Mouse (Mus musculus) neural tube, embryonic 15.5 days (tissue): ENCODE measurements around the gene Ociad2. TPM values are rescaled to one million over a fixed set of nuclear protein-coding genes. Genes with fewer than 3 reads are reported as not detected.

Experiments
- ATAC-seq: fragments of 200-750 bp; cut with Nextera tagmentation; 2 replicates; pipeline ENCODE4 v1.8.0; 2017; ENCODE audit warnings: mild to moderate bottlenecking, moderate TSS enrichment, moderate library complexity; ENCODE audit not compliant: low FRiP score
- H3K27ac ChIP-seq: fragments of 300-500 bp; sonication (generic); replicated peaks from 2 replicates; pipeline ENCODE4 v1.5.1; 2015; ENCODE audit warnings: mild to moderate bottlenecking, inconsistent platforms
- H3K27me3 ChIP-seq: fragments of 300-500 bp; sonication (generic); replicated peaks from 2 replicates; pipeline ENCODE4 v1.6.1; 2015; ENCODE audit warnings: inconsistent platforms
- H3K36me3 ChIP-seq: fragments of 300-500 bp; sonication (generic); 2 replicates; pipeline ENCODE4 v1.6.1; 2015; ENCODE audit warnings: inconsistent platforms
- H3K4me1 ChIP-seq: fragments of 300-500 bp; sonication (generic); 2 replicates; pipeline ENCODE4 v1.6.1; 2015; ENCODE audit warnings: inconsistent platforms
- H3K4me2 ChIP-seq: fragments of 300-500 bp; sonication (generic); 2 replicates; pipeline ENCODE4 v1.6.1; 2015; ENCODE audit warnings: inconsistent platforms, mild to moderate bottlenecking, moderate library complexity
- H3K4me3 ChIP-seq: fragments of 300-500 bp; sonication (generic); replicated peaks from 2 replicates; pipeline ENCODE4 v1.5.1; 2015; ENCODE audit warnings: mild to moderate bottlenecking, inconsistent platforms
- H3K9ac ChIP-seq: fragments of 300-500 bp; sonication (generic); replicated peaks from 2 replicates; pipeline ENCODE4 v1.6.1; 2015; ENCODE audit warnings: mild to moderate bottlenecking, inconsistent platforms
- H3K9me3 ChIP-seq: fragments of 300-500 bp; sonication (generic); replicated peaks from 2 replicates; pipeline ENCODE4 v1.6.1; 2016; ENCODE audit warnings: inconsistent platforms
- WGBS: fragments of 180-500 bp; shearing (Covaris S2); methylation state at CpG from one replicate; pipeline ENCODE4 v1.1.7; 2015; ENCODE audit warnings: mixed read lengths; 5-methylcytosine and 5-hydroxymethylcytosine counted together
- polyA plus RNA-seq: library from polyadenylated mRNA; unstranded; fragments of >200 nt; fragmentation: Nextera tagmentation; extraction: Ambion mirVana; gene quantifications from 2 replicates; pipeline ENCODE4 v1.2.1, GENCODE M21; 2015

Ociad2 gene
- 25.4 and 35.8 TPM in 2 replicates for polyA plus RNA-seq

GRCm38 (mm10) chr5:73340723-73341235 lies at the start of gene Ociad2:
Gene Ociad2, minus strand, starts transcription at chr5:73341028.
- Histone ChIP-seq H3K36me3 (no peaks in the 10 kb centered on the region), H3K4me3 (no peak within 1 kb of the TSS), H3K27me3 (no peaks in the 10 kb centered on the region), H3K9ac (no peak within 1 kb of the TSS), H3K4me1 (peaks cover 15% of the 10 kb centered on the region), H3K4me2 (no peak within 1 kb of the TSS), H3K9me3 (no peaks in the 10 kb centered on the region), H3K27ac (no peak within 1 kb of the TSS)
- WGBS, result 79% methylated on average over 8 of the region's 8 CpGs
- no peak for ATAC-seq

DNA sequence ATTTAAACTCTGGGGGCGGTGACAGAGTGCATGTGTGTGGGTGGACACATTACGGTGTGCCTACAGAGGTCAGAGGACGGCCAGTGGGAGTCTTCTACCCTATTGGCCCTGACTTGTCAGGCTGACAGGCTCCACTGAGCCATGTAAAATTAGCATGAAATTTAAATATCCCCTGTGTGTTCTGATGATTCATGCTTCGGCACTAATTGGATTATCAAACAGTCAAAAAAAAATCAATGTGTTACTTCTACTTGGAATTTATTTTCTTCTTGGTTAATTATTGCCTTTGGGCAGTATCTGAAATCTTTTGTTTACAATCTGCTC lies 42.8 kb upstream of the Ociad2 start:
- peaks cover 12% of the 10 kb centered on the region for H3K27me3 ChIP-seq
- no peak for ATAC-seq
- no peak overlapping the region for H3K4me3 ChIP-seq
- H3K9ac ChIP-seq, result no peak overlapping the region
- no peaks in the 10 kb centered on the region for H3K4me1 ChIP-seq
- H3K4me2 ChIP-seq, result no peak overlapping the region
- no peak overlapping the region for H3K27ac ChIP-seq
- WGBS, result 21% methylated on average over 4 of the region's 4 CpGs
- H3K36me3 ChIP-seq, result no peaks in the 10 kb centered on the region
- H3K9me3 ChIP-seq, result no peaks in the 10 kb centered on the region

DNA sequence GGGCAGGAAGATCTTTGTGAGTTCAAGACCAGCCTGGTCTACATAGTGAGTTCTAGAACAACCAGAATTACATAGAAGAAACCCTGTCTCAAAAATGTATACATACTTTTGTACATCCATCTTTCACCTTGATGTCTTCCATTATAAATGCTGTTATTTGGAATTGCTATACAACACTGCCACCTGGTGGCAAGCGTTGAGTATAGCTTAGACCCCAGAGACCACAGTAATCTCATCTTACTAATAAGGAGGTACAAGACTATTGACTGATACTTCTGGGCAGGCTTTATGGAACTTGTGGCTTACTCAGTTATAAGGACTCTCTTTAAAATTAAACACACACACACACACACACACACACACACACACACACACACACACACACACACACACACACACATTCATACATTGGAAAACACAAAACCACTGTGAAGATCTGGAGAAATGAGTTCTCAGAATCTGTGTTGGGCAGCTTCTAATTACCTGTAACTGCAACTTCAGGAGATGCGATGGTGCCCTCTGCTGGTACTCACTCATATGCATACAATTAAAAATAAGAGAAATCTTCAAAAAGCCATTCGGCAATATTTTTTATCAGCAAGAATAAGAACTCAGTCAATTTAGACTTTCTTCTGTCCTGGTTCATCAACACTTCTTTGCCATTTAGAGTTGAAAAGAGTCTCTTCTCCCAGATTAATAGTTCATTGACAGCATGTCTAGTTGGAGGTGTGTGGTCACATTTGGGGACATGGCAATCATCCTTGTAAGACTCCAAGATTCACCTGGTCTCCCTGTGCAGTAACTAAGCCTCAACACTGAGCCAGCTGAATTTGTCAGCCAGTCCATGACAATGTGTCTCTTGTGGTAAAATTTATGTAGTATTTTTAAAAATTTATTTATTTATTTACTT lies 42.2 kb upstream of the Ociad2 start:
- Histone ChIP-seq H3K9ac (no peak overlapping the region), H3K4me2 (no peak overlapping the region), H3K27ac (no peak overlapping the region), H3K36me3 (no peaks in the 10 kb centered on the region), H3K9me3 (no peaks in the 10 kb centered on the region), H3K27me3 (peaks cover 12% of the 10 kb centered on the region), H3K4me1 (no peaks in the 10 kb centered on the region), H3K4me3 (no peak overlapping the region)
- WGBS, result 34% methylated on average over 3 of the region's 3 CpGs
- ATAC-seq, result no peak; the same call in 1 of the 2 replicates

- H3K27me3 ChIP-seq, result peaks cover 12% of the 10 kb centered on the region
- no peaks in the 10 kb centered on the region for H3K4me1 ChIP-seq
- no peaks in the 10 kb centered on the region for H3K36me3 ChIP-seq
- no peak overlapping the region for H3K27ac ChIP-seq
- no peak overlapping the region for H3K4me2 ChIP-seq
- ATAC-seq, result no peak
- no peaks in the 10 kb centered on the region for H3K9me3 ChIP-seq
- H3K9ac ChIP-seq, result no peak overlapping the region
- WGBS, result 91% methylated on average over 9 of the region's 9 CpGs
- H3K4me3 ChIP-seq, result no peak overlapping the region
Observed at GRCm38 (mm10) chr5:73381976-73382540, 41.2 kb upstream of the Ociad2 start.

GRCm38 (mm10) chr5:73381510-73381909 lies 40.7 kb upstream of the Ociad2 start:
- no peaks in the 10 kb centered on the region for H3K36me3 ChIP-seq
- H3K9me3 ChIP-seq, result no peaks in the 10 kb centered on the region
- no peak overlapping the region for H3K4me2 ChIP-seq
- no peaks in the 10 kb centered on the region for H3K4me1 ChIP-seq
- no peak for ATAC-seq
- peaks cover 12% of the 10 kb centered on the region for H3K27me3 ChIP-seq
- H3K9ac ChIP-seq, result no peak overlapping the region
- 86% methylated on average over 7 of the region's 7 CpGs for WGBS
- H3K4me3 ChIP-seq, result no peak overlapping the region
- H3K27ac ChIP-seq, result no peak overlapping the region

DNA sequence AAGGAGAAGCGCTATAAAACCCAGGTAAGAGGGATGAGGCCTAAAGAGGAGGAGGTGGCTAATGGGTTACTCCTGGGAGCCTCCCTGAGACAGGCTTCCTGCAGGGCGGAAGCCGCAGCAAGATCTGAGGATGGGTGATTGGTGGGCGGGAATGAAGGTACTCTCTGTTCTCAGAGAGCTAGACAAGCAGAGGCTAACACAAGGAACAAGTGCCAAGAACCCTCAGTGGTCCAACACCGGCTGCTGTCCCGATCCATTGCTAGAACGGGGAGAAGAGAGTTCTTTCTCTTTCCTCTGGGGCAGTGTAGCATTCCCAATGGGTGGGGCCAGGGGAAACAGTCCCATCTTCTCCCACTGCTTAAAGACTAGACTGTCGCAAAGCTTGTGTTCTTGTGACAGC lies 40.0 kb upstream of the Ociad2 start:
- WGBS, result 62% methylated on average over 8 of the region's 8 CpGs
- Histone ChIP-seq H3K9ac (no peak overlapping the region), H3K9me3 (no peaks in the 10 kb centered on the region), H3K4me2 (no peak overlapping the region), H3K4me1 (no peaks in the 10 kb centered on the region), H3K4me3 (no peak overlapping the region), H3K36me3 (no peaks in the 10 kb centered on the region), H3K27me3 (peaks cover 12% of the 10 kb centered on the region), H3K27ac (no peak overlapping the region)
- no peak for ATAC-seq

DNA sequence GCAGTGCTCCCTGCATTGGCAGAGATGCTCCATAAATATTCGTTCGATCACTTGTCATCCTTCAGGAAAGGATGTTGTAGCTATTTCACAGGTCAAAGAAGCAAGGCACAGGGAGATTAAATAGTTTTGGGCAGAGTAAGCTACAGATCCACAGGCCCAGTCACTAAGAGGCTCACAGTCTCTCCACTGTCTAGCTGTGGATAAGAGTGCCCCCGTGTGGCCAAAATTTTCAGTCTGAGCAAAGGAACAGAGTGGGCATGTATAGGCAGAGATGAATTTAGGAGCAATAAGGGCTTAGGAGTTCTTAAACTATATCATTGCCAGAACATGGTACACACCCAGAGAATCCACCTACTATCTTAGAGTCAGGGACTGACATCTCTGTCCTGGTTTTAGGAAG lies 39.1 kb upstream of the Ociad2 start:
- ATAC-seq, result peak; percentile 84
- H3K4me3 ChIP-seq, result no peak overlapping the region
- H3K4me1 ChIP-seq, result no peaks in the 10 kb centered on the region
- no peak overlapping the region for H3K9ac ChIP-seq
- no peaks in the 10 kb centered on the region for H3K9me3 ChIP-seq
- no peak overlapping the region for H3K4me2 ChIP-seq
- H3K36me3 ChIP-seq, result no peaks in the 10 kb centered on the region
- H3K27me3 ChIP-seq, result peaks cover 12% of the 10 kb centered on the region
- H3K27ac ChIP-seq, result no peak overlapping the region
- 37% methylated on average over 3 of the region's 3 CpGs for WGBS

- H3K9me3 ChIP-seq, result no peaks in the 10 kb centered on the region
- no peak overlapping the region for H3K4me2 ChIP-seq
- no peaks in the 10 kb centered on the region for H3K36me3 ChIP-seq
- H3K27ac ChIP-seq, result no peak overlapping the region
- peaks cover 12% of the 10 kb centered on the region for H3K27me3 ChIP-seq
- H3K4me3 ChIP-seq, result no peak overlapping the region
- no peak overlapping the region for H3K9ac ChIP-seq
- 92% methylated on average over 7 of the region's 7 CpGs for WGBS
- ATAC-seq, result no peak
- H3K4me1 ChIP-seq, result no peaks in the 10 kb centered on the region
Observed at GRCm38 (mm10) chr5:73376491-73376890, 35.7 kb upstream of the Ociad2 start.

- Histone ChIP-seq H3K4me1 (no peaks in the 10 kb centered on the region), H3K9me3 (no peaks in the 10 kb centered on the region), H3K36me3 (no peaks in the 10 kb centered on the region), H3K27me3 (peaks cover 9% of the 10 kb centered on the region), H3K4me2 (no peak overlapping the region), H3K4me3 (no peak overlapping the region), H3K27ac (no peak overlapping the region), H3K9ac (no peak overlapping the region)
- WGBS, result 52% methylated on average over 9 of the region's 9 CpGs
- ATAC-seq, result no peak
Observed at GRCm38 (mm10) chr5:73376041-73376440, 35.2 kb upstream of the Ociad2 start.

DNA sequence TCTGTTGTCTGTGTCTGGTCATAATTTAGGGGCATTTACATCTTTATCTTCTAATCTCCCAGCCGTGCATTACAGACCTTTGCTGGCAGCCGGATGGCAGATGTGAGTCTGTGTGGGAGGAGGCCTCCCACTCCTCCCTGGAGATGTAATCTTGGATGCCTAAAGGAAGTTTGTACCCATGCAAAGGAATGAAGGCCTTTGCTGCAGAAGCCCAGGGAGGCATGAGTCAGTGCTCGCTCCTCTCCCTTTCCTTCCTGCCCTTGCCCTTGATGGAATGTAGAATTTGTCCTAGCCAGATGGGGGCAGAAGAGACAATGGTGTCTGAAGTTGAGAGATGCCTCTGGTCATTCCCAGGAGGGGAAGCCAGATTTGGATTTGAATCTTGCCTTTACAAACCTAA lies 32.4 kb upstream of the Ociad2 start:
- WGBS, result 56% methylated on average over 3 of the region's 3 CpGs

GRCm38 (mm10) chr5:73372601-73373000 lies 31.8 kb upstream of the Ociad2 start:
- no peaks in the 10 kb centered on the region for H3K9me3 ChIP-seq
- 78% methylated on average over 5 of the region's 5 CpGs for WGBS
- H3K27ac ChIP-seq, result no peak overlapping the region
- no peak overlapping the region for H3K4me3 ChIP-seq
- no peak overlapping the region for H3K4me2 ChIP-seq
- H3K27me3 ChIP-seq, result no peaks in the 10 kb centered on the region
- no peak overlapping the region for H3K9ac ChIP-seq
- H3K36me3 ChIP-seq, result no peaks in the 10 kb centered on the region
- peaks cover 7% of the 10 kb centered on the region for H3K4me1 ChIP-seq
- no peak for ATAC-seq

More for the DNA sequence above, 32.4 kb upstream of the Ociad2 start:
- Histone ChIP-seq H3K9me3 (no peaks in the 10 kb centered on the region), H3K4me1 (peaks cover 7% of the 10 kb centered on the region), H3K4me3 (no peak overlapping the region), H3K27ac (no peak overlapping the region), H3K27me3 (no peaks in the 10 kb centered on the region), H3K4me2 (no peak overlapping the region), H3K9ac (no peak overlapping the region), H3K36me3 (no peaks in the 10 kb centered on the region)
- ATAC-seq, result no peak

DNA sequence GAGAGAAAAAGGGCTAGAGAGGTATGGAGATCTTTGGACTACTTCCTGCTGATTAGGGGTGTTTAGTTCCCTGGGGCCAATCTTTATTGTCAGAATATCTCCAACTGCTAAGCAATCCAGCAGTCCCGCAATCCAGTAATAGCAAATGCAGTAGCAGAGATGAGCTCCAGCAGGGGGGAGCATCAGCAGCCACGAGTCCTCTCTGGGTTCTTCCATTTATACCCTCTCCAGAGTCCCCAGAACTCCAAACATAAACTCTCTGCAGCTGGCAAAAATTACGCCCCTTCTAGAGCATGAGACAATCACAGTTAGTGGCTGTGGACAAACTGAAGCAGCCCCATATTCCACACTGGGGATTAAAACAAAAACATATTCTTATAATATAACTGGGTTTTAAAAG lies 28.9 kb upstream of the Ociad2 start:
- Histone ChIP-seq H3K4me2 (no peak overlapping the region), H3K36me3 (no peaks in the 10 kb centered on the region), H3K9ac (no peak overlapping the region), H3K27ac (no peak overlapping the region), H3K9me3 (no peaks in the 10 kb centered on the region), H3K27me3 (no peaks in the 10 kb centered on the region), H3K4me1 (peaks cover 7% of the 10 kb centered on the region), H3K4me3 (no peak overlapping the region)
- WGBS, result 25% methylated on average over 3 of the region's 3 CpGs
- ATAC-seq, result no peak
